ENCODE assay signal across 8 mouse cellular contexts in genomic region chr7:4877226-4877625, GRCm38 (mm10). TPM values are rescaled to one million over a fixed set of nuclear protein-coding genes. Genes with fewer than 3 reads are reported as not detected.
DNase-seq lines count a peak whose midpoint lies in the region; ATAC-seq lines count a peak whose summit lies in the region.

No protein-coding gene starts in this region.

- peak overlapping the region; percentile 60 for H3K4me3 ChIP-seq in heart, embryonic 16.5 days (ENCODE audit: low read length)
- peak overlapping the region; percentile 63 for H3K4me3 ChIP-seq in hindbrain, embryonic 10.5 days
- peak overlapping the region; percentile 64 for H3K4me3 ChIP-seq in midbrain, embryonic 10.5 days

- peak; percentile 20 for ATAC-seq in heart, embryonic 16.5 days (replicated peaks; ENCODE audit: extremely low read depth, insufficient read depth, low FRiP score)

- peak overlapping the region; percentile 73 for H3K9ac ChIP-seq in heart, embryonic 16.5 days (ENCODE audit: low read length)

- peak overlapping the region; percentile 58 for H3K27ac ChIP-seq in heart, embryonic 16.5 days (ENCODE audit: low read length)
- H3K27ac ChIP-seq in hindbrain, embryonic 10.5 days, result peak overlapping the region; percentile 80
- H3K27ac ChIP-seq in midbrain, embryonic 10.5 days (replicated peaks), result peak overlapping the region; percentile 80

- H3K36me3 ChIP-seq in heart, embryonic 16.5 days (ENCODE audit: control insufficient read depth, insufficient read depth), result peaks cover 2% of the 10 kb centered on the region; the same call in 1 of the 2 replicates
- H3K36me3 ChIP-seq in hindbrain, embryonic 10.5 days, result 0 out of 2 replicates have a peak, but pooled peaks cover 4% of the 10 kb centered on the region
- no peaks in the 10 kb centered on the region for H3K36me3 ChIP-seq in midbrain, embryonic 10.5 days

- peaks cover 13% of the 10 kb centered on the region for H3K4me1 ChIP-seq in heart, embryonic 16.5 days (ENCODE audit: control insufficient read depth, insufficient read depth, low read length)
- peaks cover 19% of the 10 kb centered on the region for H3K4me1 ChIP-seq in hindbrain, embryonic 10.5 days (replicated peaks)
- peaks cover 19% of the 10 kb centered on the region for H3K4me1 ChIP-seq in midbrain, embryonic 10.5 days

- H3K4me2 ChIP-seq in heart, embryonic 16.5 days (ENCODE audit: low read depth, low read length), result peak overlapping the region; percentile 85

- WGBS in heart, embryonic 16.5 days, result 3% methylated on average over 11 of the region's 11 CpGs
- WGBS in hindbrain, embryonic 10.5 days, result 11% methylated on average over 11 of the region's 11 CpGs
- WGBS in midbrain, embryonic 10.5 days, result 11% methylated on average over 11 of the region's 11 CpGs

- H3K9me3 ChIP-seq in heart, embryonic 16.5 days (replicated peaks; ENCODE audit: control insufficient read depth, low read length), result 0 out of 2 replicates have a peak, but pooled peaks cover 2% of the 10 kb centered on the region
- peaks cover 4% of the 10 kb centered on the region; the same call in 1 of the 2 replicates for H3K9me3 ChIP-seq in hindbrain, embryonic 10.5 days
- H3K9me3 ChIP-seq in midbrain, embryonic 10.5 days (replicated peaks), result no peaks in the 10 kb centered on the region; the same call in 1 of the 2 replicates

- DNase-seq in heart, postnatal 4 days, result no peak
- peak; percentile 28 for DNase-seq in MN1 (ENCODE audit: low spot score)
- DNase-seq in hindbrain, embryonic 10.5 days (ENCODE audit: low spot score), result no peak
- no peak for DNase-seq in midbrain, embryonic 10.5 days (ENCODE audit: low spot score)
- no peak for DNase-seq in gastrocnemius, adult 8-10 months (ENCODE audit: low spot score in 2 of 2)
- DNase-seq in adrenal gland, postnatal 25 days, result no peak
- DNase-seq in layer of hippocampus, adult 9-10 months (ENCODE audit: low spot score), result no peak

- H3K27me3 ChIP-seq in heart, embryonic 16.5 days (ENCODE audit: control insufficient read depth, insufficient read depth, low read length), result no peaks in the 10 kb centered on the region
- H3K27me3 ChIP-seq in hindbrain, embryonic 10.5 days (ENCODE audit: insufficient read depth, poor library complexity, severe bottlenecking), result no peaks in the 10 kb centered on the region
- no peaks in the 10 kb centered on the region for H3K27me3 ChIP-seq in midbrain, embryonic 10.5 days (ENCODE audit: low read depth, poor library complexity, severe bottlenecking)

RNA-seq across cellular contexts. Expression of gene Isoc2a, which starts 0.3 kb away (rescaled TPM):
- 2.0 and 2.1 TPM in 2 replicates for polyA plus RNA-seq in heart, embryonic 16.5 days (2015; fragmentation: Nextera tagmentation; extraction: Ambion mirVana)
- 10 to 100 TPM; 14.7 to 15.5 TPM for total RNA-seq in heart, postnatal 4 days (2021)
- 0.73 and 0.82 TPM in 2 replicates for polyA plus RNA-seq in hindbrain, embryonic 10.5 days (2016; fragmentation: Nextera tagmentation; extraction: Ambion mirVana)
- 0.64 and 0.70 TPM in 2 replicates for polyA plus RNA-seq in midbrain, embryonic 10.5 days (2016; fragmentation: Nextera tagmentation; extraction: Ambion mirVana)
- total RNA-seq in gastrocnemius, adult 8-10 months (2022), result 10 to 100 TPM; 23.6 to 32.4 (median 28.2) TPM
- 42.1 and 48.2 TPM in 2 replicates for total RNA-seq in adrenal gland, postnatal 25 days (2021)

RNA-seq across cellular contexts. Expression of gene Isoc2b, which starts 7.2 kb away (rescaled TPM):
- 5.6 and 6.3 TPM in 2 replicates for polyA plus RNA-seq in heart, embryonic 16.5 days (2015; fragmentation: Nextera tagmentation; extraction: Ambion mirVana)
- total RNA-seq in heart, postnatal 4 days (2021), result 1 to 10 TPM; 1.6 to 2.3 TPM
- 2.6 and 3.3 TPM in 2 replicates for polyA plus RNA-seq in hindbrain, embryonic 10.5 days (2016; fragmentation: Nextera tagmentation; extraction: Ambion mirVana)
- polyA plus RNA-seq in midbrain, embryonic 10.5 days (2016; fragmentation: Nextera tagmentation; extraction: Ambion mirVana), result 2.8 and 4.1 TPM in 2 replicates
- total RNA-seq in gastrocnemius, adult 8-10 months (2022), result 1 to 10 TPM; 3.5 to 5.0 (median 3.8) TPM
- 24.0 and 30.5 TPM in 2 replicates for total RNA-seq in adrenal gland, postnatal 25 days (2021)

RNA-seq across cellular contexts. Expression of gene Gm36210, which starts 29.1 kb away (rescaled TPM):
- 0.11 TPM in 1 of 2 replicates, not detected in the other for polyA plus RNA-seq in heart, embryonic 16.5 days (2015; fragmentation: Nextera tagmentation; extraction: Ambion mirVana)
- not detected for total RNA-seq in heart, postnatal 4 days (2021)
- not detected in 2 replicates for polyA plus RNA-seq in hindbrain, embryonic 10.5 days (2016; fragmentation: Nextera tagmentation; extraction: Ambion mirVana)
- polyA plus RNA-seq in midbrain, embryonic 10.5 days (2016; fragmentation: Nextera tagmentation; extraction: Ambion mirVana), result 0.20 TPM in 1 of 2 replicates, not detected in the other
- under 1 TPM in 3 of 4 experiments, not detected in 1; 0.29 to 0.81 (median 0.48) TPM for total RNA-seq in gastrocnemius, adult 8-10 months (2022)
- not detected in 2 replicates for total RNA-seq in adrenal gland, postnatal 25 days (2021)

RNA-seq across cellular contexts. Expression of gene Shisa7, which starts 32.7 kb away (rescaled TPM):
- 0.05 and 0.07 TPM in 2 replicates for polyA plus RNA-seq in heart, embryonic 16.5 days (2015; fragmentation: Nextera tagmentation; extraction: Ambion mirVana)
- total RNA-seq in heart, postnatal 4 days (2021), result under 1 TPM in 1 of 2 experiments, not detected in 1; 0.20 TPM
- polyA plus RNA-seq in hindbrain, embryonic 10.5 days (2016; fragmentation: Nextera tagmentation; extraction: Ambion mirVana), result 0.68 and 1.8 TPM in 2 replicates
- polyA plus RNA-seq in midbrain, embryonic 10.5 days (2016; fragmentation: Nextera tagmentation; extraction: Ambion mirVana), result 0.28 and 1.1 TPM in 2 replicates
- not detected for total RNA-seq in gastrocnemius, adult 8-10 months (2022)
- 2.0 and 2.2 TPM in 2 replicates for total RNA-seq in adrenal gland, postnatal 25 days (2021)

RNA-seq across cellular contexts. Expression of gene Zfp628, which starts 37.8 kb away (rescaled TPM):
- 2.2 and 2.5 TPM in 2 replicates for polyA plus RNA-seq in heart, embryonic 16.5 days (2015; fragmentation: Nextera tagmentation; extraction: Ambion mirVana)
- 10 to 100 TPM; 14.7 to 16.7 TPM for total RNA-seq in heart, postnatal 4 days (2021)
- 5.3 and 6.5 TPM in 2 replicates for polyA plus RNA-seq in hindbrain, embryonic 10.5 days (2016; fragmentation: Nextera tagmentation; extraction: Ambion mirVana)
- 4.3 and 4.7 TPM in 2 replicates for polyA plus RNA-seq in midbrain, embryonic 10.5 days (2016; fragmentation: Nextera tagmentation; extraction: Ambion mirVana)
- 10 to 100 TPM in 2 of 4 experiments, 1 to 10 TPM in 2; 8.3 to 10.7 (median 9.7) TPM for total RNA-seq in gastrocnemius, adult 8-10 months (2022)
- total RNA-seq in adrenal gland, postnatal 25 days (2021), result 16.4 and 19.0 TPM in 2 replicates
